Mouse (Mus musculus) regulatory T cell (primary cell): Measurements from ENCODE around the gene Ap5s1.

Source experiments
- in situ Hi-C: fragments of 300-600 bp; cut with MboI, MseI; formaldehyde crosslinking; loops from one replicate; pipeline ENCODE4 v1.15.1; 2025; ENCODE audit warnings: high pct_unique_total_duplicates

The Ap5s1 gene

DNA sequence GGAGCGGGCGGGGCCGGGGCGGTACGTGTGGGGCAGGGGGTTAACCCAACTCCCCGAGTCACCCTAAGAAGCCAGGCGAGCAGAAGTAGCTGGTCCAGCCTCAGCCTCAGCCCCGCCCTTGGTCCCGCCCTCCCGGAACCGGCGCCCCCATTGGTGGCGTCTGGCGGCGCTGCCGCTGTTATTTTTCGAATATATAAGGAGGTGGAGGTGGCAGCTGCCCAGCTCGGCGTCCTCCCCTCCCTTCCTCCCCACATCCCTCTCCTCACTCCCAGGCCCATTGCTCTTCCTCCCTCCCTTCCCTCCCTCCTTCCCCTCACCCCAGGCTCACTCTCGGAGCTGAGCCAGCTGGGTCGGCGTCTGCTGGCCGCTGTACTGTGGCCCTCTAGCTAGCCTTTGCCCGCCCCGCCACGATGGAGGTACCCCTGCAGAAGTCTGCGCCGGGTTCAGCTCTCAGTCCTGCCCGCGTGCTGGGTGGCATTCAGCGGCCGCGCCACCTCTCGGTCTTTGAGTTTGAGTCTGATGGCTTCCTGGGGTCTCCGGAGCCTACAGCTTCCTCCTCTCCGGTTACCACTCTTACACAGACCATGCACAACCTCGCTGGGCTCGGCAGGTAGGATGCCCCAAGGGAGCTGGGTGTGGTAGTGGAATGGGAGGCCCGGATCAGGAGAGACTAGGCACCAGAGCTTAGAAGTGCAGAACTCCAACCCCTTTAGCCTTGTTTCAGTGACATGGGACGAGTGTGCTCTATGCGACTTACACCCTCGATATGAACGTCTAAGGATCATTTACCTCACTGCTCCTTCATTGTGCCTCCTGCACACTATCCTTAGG is 19.9 kb upstream of the Ap5s1 start, which contains the start of the genes Cdc25b and Spef1:
Gene Cdc25b, plus strand, starts transcription at position 179 of the 831 bp plus-strand sequence.
Gene Spef1, minus strand, starts transcription at position 512 of the 831 bp plus-strand sequence.
- in situ Hi-C loops: loop anchor here (10.0 to 25.0 kb wide), 2 partner anchors 338 to 2000 kb away; partner anchors contain the start of gene Slc20a1

DNA sequence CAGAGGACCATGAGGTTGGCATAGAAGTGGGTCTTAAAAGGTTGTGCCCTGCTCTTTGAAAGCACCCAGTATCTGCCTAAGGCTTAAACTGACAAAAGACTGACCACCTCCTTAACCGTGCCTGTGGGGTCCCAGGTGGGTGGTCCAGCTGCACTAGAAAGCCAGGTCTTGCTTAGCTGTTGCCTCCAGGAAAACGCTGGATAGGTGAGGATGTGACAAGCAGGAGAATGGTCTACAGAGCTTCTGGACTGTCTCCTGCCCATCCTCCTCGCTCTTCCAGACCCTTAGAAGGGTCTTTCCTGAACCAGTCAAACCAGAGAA is 19.3 kb upstream of the Ap5s1 start:
- in situ Hi-C loops: loop anchor here (10.0 to 25.0 kb wide), 2 partner anchors 337 to 2000 kb away; partner anchors contain the start of gene Slc20a1

DNA sequence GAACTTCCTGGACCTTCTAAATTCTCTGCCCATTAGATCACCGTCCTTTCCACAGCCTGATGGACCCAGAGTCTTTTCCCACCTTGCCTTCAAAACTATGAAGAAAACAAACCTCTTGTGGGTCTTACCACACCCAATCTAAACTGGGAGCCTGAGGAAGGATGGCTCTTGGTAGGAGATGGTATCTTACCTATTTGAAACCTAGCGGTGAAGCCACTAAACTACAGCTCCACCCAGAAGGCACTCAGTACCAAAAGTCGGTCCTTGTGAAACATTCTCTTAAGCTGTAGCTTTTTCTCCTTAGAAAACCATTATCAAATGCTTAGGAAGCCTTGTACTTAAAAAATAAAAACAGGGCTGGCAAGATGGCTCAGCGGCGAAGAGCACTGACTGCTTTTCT is 18.6 kb upstream of the Ap5s1 start:
- in situ Hi-C loops: loop anchor here (10.0 to 25.0 kb wide), 2 partner anchors 336 to 2001 kb away; partner anchors contain the start of gene Slc20a1

DNA sequence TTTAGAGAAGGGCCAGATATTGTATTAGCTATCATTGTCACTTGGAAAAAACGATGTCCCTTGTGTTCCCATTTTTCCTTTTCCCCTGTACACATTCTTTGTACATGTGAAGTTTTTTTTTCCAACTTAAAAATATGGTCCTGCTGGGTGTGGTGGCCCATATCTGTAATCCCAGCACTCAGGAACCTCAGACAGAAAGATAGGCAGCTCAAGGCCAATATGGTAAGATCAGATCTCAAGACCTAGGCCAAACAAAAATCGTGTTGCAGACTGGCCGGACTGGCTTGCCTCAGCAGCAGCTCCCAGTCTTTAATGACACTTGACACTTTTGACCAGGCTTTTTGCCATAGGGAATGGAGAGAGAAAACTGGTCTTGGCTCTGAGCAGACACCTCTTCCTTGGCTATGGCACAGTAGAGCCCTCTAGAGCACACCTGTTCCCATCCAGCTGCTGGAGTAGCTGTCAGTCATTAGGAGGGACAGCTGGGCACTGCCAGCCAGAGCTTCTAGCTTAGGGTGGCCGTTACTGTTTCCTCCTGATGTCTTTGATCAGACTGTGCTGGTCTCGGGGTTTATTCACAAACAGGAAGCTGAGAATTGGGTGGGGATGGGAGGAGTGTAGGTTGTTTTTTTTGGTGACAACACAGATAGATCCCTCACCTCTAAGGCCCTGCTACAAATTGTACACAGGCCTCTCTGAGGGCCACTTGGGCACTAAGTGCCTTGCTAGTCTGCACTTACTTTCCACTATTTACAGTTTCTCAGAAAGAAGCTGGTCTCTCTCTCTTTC is 17.2 kb upstream of the Ap5s1 start:
- in situ Hi-C loops: loop anchor here (10.0 to 25.0 kb wide), 2 partner anchors 335 to 2002 kb away; partner anchors contain the start of gene Slc20a1

DNA sequence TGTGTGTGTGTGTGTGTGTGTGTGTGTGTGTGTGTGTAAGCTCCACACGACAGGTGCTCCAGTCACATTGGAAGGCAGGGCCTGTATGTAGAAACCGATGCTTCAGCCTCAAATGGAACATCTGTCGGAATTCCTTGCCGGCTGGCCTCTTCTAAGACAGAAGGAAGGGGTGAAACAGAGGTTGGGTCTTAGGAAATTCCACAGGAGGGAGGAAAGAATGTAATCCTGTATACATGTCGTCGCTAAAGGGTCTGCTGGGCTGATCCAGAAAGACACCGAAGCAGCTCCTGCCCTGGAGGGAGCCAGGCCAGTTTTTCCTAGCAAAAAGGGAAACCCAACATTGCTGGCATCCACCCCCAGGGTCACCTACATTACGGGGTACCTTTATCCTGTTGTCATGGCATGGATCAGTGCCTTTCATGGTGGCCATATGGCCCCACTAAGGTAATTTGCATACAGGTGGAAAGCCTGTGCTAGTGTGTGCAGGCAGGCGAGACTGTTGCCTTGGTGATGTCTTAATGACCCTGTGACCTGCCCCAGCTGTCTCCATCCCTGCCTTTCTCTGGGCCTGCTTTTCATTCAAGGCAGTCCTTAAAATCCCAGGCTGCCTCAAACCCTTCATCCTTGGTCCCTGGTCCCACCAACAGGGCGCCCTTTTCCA is 16.4 kb upstream of the Ap5s1 start:
- in situ Hi-C loops: loop anchor here (25.0 kb wide), 1 partner anchor 2003 kb away; the partner anchor contains the start of gene Slc20a1

DNA sequence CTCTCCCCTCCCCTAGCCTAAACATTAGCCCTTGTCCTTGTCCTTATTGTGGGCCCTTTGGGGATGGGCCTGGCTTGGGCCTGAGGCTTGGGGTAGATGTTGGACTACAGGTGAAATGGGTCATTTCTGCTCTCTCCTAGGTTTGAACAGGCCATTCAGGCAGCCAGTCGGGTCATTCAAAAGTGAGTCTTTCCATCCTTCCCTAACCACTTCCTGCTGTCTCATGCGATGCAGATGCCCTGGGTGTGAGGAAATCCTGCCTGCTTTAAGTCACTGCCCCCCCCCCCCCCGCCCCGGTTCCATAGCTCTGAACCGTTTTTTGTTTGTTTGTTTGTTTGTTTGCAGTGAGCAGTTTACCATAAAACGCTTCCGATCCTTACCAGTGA is 15.9 kb upstream of the Ap5s1 start:
- in situ Hi-C loops: loop anchor here (25.0 kb wide), 1 partner anchor 2004 kb away; the partner anchor contains the start of gene Slc20a1

DNA sequence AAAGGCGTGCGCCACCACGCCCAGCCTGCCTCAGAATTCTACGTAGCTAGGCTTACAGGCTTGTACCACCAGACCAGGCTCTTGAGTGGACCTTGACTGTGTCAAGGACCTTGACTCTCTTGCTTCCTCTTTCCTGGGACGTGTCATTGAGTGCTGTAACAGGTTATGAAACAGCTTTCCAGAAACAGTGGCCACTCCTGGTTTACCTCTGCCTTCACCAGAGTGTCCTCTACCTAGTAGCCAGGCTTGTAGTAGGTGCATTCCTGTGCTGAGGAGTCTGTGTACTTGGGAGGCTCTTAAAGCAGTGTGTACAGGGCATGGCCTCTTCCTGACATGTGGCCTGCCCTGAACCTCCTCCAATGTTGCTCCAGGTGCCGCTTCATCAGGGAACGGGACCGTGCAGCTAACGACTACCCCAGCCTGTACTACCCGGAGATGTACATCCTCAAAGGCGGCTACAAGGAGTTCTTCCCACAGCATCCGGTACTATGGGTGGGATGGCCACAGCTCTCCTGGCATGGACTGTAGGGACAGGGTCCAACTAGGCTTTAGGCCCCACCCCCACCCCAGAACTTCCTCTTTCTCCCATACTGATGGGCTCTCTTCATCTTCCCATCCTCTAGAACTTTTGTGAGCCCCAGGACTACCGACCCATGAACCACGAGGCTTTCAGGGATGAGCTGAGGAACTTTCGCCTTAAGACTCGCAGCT is 10.1 kb upstream of the Ap5s1 start:
- in situ Hi-C loops: loop anchor here (25.0 kb wide), 1 partner anchor 2009 kb away; the partner anchor contains the start of gene Slc20a1

DNA sequence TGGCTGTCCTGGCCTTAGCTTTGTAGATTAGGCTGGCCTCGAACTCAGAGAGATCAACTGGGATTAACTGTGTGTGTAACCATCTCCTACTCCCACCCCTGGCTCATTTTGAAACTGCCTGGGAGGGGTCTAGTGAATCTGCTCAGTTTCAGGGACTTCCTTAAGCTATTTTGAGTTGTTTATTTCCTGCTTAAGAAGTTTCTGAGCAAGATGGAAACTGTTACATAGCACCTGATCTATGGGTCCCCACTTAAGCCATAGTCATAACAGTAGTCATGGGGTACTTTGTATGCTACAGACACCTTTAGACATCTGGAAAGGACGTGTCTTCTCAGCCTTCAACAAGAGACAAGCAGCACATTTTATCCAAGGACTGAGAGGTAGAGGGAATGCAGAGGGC is 6.2 kb upstream of the Ap5s1 start:
- in situ Hi-C loops: no loop called here

DNA sequence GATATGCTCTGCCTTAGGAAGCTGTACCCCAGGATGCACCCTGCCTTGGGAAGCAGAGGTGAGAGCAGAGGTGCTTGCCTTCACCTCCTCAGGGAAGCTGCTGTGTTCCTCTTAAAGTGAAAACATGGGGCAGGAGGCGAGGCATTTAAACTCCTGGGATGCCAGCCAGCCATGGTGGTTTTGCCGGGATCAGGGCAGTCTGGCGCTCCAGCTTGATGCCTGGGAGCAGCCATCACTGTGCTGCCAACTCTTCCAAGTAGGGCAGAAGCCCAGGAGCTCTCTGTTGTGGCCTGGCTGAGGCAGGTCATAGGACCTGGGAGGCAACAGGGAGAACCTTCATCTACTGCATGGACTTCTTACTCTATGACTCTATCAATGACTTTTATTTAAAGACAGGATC is 5.6 kb upstream of the Ap5s1 start:
- in situ Hi-C loops: no loop called here

DNA sequence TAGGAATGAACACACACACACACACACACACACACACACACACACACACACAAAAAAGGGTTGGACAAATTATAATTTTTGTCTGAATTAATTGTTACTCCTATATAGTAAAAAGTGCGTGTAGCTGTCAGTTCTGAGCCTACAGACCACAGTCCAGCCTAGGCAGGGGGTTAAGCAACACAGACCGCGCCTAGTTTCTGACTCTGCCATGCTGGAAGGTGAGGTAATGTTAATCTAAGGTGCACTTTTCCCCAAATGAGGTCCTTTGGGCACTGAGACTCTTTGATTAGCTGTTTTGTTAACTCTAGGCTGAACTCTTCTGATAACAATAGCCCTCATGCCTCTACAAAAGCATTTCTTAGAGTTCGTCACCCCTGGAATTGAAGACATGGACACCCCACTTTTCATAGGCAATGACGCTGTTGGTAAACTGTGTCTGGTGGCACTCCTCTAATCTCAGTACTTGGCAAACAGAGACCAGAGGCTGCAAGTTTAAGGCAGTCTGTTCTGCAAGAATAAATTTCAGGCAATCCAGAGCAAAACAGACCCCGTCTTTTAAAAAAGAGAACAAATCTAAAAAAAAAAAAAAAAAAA is 3.0 kb upstream of the Ap5s1 start:
- in situ Hi-C loops: no loop called here

DNA sequence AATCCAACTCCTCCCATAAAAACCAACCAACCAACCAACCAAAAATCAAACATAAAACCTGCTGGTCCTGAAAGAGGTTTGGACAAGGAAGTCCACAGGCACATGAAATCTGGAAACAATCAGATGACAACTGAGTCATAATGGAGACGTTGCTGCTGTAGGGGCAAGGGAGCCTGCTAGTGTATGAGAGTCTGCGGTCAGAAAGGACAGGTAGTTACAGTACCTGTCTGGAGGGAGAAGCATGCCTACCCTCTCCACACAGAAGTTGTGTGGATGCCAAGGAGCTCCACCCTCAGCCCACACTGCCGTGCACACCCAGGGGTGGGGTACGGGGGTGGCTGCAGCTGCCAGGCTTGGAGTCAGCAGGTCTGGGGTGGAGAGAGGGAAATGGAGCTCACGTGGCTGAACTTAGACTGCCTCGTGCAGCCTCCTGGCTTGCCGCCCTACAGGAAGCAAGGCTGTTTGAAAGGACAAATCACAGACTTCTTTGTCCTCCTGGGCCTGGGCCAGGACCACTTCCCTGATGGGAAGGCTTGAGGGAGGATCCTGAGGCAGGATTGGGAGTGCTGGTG is 2.4 kb upstream of the Ap5s1 start:
- in situ Hi-C loops: no loop called here

DNA sequence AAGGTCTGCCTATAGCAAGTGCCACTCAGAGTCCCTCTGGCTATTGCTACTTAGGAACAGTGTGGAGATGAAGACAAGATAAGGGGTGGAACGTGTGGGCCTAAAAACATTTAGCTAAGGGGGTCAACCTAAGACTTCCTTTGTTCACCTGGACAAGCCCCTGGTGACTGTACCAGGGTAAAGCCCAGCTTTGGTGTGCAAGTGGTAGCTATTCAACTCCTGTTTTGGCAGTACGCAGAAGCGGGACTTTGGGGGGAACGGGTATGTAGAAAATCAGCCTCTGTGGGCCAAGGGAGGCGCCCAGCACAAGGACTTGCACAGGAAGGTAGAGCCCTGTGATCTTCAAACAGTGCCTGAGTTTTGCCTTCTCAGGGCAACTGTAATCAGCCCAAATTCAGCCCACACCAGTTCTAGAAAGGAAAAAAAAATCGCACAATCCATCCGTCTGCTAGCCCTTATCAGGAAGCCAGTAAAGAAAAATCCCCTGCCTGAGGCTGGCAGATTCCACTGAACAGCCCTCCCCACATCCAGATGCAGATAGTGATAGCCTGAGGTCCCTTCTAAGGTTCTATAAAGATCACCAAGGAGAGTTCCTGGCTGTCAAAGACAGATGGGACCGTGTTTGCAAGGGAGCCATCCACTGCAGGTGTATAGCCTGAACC is 1.2 kb upstream of the Ap5s1 start:
- in situ Hi-C loops: no loop called here

DNA sequence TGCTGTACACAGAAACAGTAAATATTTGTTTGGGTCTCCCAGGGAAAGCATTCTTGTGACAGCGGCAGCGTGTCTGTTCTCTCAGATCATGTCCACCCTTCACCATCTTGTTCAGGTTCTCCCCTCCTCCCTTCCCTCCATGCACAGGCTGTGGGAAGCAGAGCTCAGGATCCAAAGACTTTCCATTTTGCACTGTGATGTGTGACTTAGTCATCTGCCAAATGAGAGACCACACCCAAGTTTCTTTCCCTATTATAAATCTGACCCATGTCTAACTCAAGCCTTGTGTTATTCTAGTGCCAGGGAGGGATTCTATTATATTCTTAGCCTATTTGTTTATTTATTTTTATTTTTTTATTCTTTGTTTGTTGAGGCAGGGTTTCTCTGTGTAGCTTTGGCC is 1.5 kb downstream of the Ap5s1 start:
- in situ Hi-C loops: no loop called here

DNA sequence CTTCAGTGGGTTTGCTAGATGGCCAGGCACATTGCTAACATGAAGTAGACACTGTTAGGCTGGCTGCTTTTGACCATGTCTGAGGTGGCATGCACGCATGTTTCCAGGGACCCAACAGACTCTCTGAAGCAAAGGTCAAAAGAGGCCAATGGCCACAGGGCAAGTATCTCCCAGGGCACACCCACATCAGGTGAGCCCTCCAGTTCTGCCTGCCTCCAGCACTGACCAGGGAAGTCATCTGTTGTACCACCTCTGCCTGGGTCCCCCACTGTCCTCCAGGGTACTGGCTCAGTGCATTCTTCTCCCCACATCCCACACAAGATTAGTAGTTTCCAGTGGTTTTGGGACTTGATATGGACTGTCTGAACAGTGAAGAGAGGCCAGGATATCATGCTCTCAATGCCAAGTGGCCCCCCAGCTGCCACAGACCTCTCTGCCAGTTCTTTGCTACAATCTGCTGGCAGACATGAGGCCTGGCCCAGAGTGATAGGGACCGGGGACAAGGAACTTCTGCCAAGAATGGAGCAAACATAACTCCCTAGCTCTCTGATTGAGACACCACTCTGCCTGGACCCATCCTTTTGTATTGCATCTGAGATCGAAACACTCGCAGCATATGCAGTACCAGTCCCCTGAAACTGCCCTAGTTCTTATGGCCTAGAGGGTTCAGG is 2.4 kb downstream of the Ap5s1 start:
- in situ Hi-C loops: no loop called here

DNA sequence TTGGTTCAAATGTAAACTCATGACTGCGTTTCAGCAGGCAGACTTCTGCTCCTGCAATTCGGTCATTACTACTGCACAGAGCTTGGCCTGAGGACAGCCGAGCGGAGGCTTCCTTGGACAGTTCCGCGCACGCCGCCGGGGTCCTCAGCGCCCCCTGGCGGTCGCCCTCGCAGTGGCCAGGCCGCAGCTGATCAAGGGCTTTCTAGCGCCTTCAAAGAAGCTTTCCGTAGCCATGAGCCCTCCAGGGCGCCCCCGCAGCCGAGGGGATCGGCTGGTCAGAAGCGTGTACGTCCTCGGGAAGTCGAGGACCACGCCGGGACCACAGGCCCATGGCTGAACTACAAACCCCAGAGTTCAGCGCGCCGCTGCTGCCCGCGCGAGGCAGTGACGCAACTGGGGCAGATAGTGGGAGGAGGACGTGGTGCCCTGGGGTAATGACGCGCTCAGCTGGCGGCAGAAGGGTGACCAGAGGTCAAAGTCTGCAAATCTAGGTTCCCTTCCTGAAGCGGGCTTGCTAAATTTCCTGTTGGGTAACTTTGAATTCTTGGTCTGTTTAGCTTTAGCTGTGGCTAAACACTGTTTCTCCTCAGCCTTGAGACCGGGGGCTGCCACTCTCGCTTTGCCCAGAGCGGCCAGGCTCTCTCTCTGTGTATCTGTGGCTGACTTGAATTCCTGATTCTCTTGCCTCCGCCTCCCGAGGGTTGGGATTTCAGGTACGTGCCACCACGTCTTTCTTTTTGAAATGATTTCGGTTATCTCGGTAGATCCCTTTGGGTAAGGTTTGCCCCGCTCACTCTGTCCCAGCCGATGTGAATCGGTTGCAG is 3.3 kb downstream of the Ap5s1 start:
- in situ Hi-C loops: no loop called here

DNA sequence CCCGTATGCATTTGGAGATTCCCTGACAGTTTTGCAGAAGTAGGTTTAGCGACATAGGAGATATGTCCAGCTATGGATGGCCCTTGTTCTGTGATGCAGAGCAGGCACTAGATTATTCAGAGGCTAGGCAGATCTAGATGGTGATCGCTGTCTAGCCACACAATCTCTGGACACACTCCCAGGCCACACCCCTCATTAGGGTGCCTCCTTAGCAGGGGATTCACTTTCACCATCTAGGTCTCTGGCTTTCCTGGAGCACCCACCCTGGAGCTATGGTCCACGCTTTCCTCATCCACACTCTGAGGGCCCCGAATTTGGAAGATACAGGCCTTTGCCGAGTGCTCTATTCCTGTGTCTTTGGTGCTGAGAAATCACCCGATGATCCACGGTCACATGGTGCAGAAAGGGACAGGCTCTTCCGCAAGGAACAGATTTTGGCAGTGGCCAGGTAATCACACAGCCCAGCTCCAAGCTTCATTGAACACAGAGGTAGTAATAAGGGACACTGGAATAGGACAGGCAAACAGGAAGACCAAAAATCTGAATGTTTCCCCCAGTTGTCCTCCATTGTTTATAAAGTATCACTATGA is 4.2 kb downstream of the Ap5s1 start:
- in situ Hi-C loops: no loop called here

DNA sequence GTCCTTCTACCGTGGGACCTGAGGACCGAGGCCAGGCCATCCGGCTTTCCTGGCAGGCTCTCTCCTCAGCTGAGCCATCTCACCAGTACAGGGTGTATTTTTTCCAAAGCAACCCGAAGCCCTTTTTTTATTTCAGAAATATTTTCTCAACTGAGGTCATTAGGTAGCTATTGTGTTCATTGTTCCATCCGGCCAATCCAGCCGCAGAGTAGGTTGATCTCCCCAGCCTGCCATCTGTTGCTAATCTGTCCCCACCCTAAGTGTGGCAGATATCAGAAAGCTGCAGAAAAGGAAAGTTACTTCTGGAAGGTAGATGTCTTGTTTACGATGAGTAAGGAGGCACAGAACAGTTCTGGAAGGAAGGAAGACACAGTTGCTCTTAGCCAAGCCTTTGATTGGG is 6.9 kb downstream of the Ap5s1 start:
- in situ Hi-C loops: no loop called here
